18 mouse cellular contexts compared by ENCODE assay signal in genomic region chr7:73761691-73762189, GRCm38 (mm10).
"Had no signal": no experiment of that assay in that cellular context is flagged by ENCODE, and none has a peak within 500 bp of the region (broad histone marks: within the 10 kb centered on the region; RNA-seq: fewer than 3 reads in every experiment).

No protein-coding gene starts in this region.

- H3K9me3 ChIP-seq: kidney, embryonic 15.5 days; limb, embryonic 12.5 days; limb, embryonic 15.5 days; liver, embryonic 12.5 days; liver, embryonic 15.5 days; midbrain, embryonic 12.5 days; midbrain, embryonic 15.5 days; neural tube, embryonic 12.5 days; neural tube, embryonic 15.5 days had no signal

- H3K9ac ChIP-seq: kidney, embryonic 15.5 days; limb, embryonic 12.5 days; limb, embryonic 15.5 days; liver, embryonic 12.5 days; liver, embryonic 15.5 days; midbrain, embryonic 12.5 days; midbrain, embryonic 15.5 days; neural tube, embryonic 12.5 days; neural tube, embryonic 15.5 days had no signal

- H3K4me2 ChIP-seq: kidney, embryonic 15.5 days; limb, embryonic 12.5 days; limb, embryonic 15.5 days; liver, embryonic 12.5 days; liver, embryonic 15.5 days; midbrain, embryonic 12.5 days; midbrain, embryonic 15.5 days; neural tube, embryonic 12.5 days; neural tube, embryonic 15.5 days had no signal

- ATAC-seq: intestine, postnatal 0 days; liver, embryonic 12.5 days; midbrain, embryonic 15.5 days had no signal

- DNase-seq: kidney, adult 8-10 months; kidney, postnatal 10 days; kidney, postnatal 36 days; layer of hippocampus, postnatal 36 days; left cerebral cortex, postnatal 4 days; thymus, adult 18-20 months; thymus, postnatal 36 days had no signal

- H3K4me1 ChIP-seq: kidney, embryonic 15.5 days; limb, embryonic 12.5 days; limb, embryonic 15.5 days; midbrain, embryonic 12.5 days; midbrain, embryonic 15.5 days; neural tube, embryonic 12.5 days; neural tube, embryonic 15.5 days had no signal

- H3K36me3 ChIP-seq: kidney, embryonic 15.5 days; limb, embryonic 12.5 days; limb, embryonic 15.5 days; liver, embryonic 12.5 days; liver, embryonic 15.5 days; midbrain, embryonic 12.5 days; midbrain, embryonic 15.5 days; neural tube, embryonic 12.5 days; neural tube, embryonic 15.5 days had no signal

- H3K27me3 ChIP-seq: kidney, embryonic 15.5 days; limb, embryonic 12.5 days; limb, embryonic 15.5 days; liver, embryonic 15.5 days; midbrain, embryonic 12.5 days; midbrain, embryonic 15.5 days; neural tube, embryonic 12.5 days; neural tube, embryonic 15.5 days had no signal

- H3K4me3 ChIP-seq: kidney, embryonic 15.5 days; left cerebral cortex, adult 2 months; limb, embryonic 12.5 days; limb, embryonic 15.5 days; liver, embryonic 12.5 days; liver, embryonic 15.5 days; midbrain, embryonic 12.5 days; midbrain, embryonic 15.5 days; neural tube, embryonic 12.5 days; neural tube, embryonic 15.5 days had no signal

- H3K27ac ChIP-seq: kidney, embryonic 15.5 days; left cerebral cortex, adult 2 months; limb, embryonic 12.5 days; limb, embryonic 15.5 days; liver, embryonic 12.5 days; liver, embryonic 15.5 days; midbrain, embryonic 12.5 days; midbrain, embryonic 15.5 days; neural tube, embryonic 12.5 days; neural tube, embryonic 15.5 days had no signal
